Mouse (Mus musculus): ENCODE data around the gene Chuk. TPM values are rescaled to one million over a fixed set of nuclear protein-coding genes. Genes with fewer than 3 reads are reported as not detected.

Chuk gene
- 1 to 10 TPM in 1 of 2 experiments, under 1 TPM in 1; 0.41 to 7.2 TPM for polyA plus RNA-seq (2012; fragmentation: generic; extraction: Trizol)

DNA sequence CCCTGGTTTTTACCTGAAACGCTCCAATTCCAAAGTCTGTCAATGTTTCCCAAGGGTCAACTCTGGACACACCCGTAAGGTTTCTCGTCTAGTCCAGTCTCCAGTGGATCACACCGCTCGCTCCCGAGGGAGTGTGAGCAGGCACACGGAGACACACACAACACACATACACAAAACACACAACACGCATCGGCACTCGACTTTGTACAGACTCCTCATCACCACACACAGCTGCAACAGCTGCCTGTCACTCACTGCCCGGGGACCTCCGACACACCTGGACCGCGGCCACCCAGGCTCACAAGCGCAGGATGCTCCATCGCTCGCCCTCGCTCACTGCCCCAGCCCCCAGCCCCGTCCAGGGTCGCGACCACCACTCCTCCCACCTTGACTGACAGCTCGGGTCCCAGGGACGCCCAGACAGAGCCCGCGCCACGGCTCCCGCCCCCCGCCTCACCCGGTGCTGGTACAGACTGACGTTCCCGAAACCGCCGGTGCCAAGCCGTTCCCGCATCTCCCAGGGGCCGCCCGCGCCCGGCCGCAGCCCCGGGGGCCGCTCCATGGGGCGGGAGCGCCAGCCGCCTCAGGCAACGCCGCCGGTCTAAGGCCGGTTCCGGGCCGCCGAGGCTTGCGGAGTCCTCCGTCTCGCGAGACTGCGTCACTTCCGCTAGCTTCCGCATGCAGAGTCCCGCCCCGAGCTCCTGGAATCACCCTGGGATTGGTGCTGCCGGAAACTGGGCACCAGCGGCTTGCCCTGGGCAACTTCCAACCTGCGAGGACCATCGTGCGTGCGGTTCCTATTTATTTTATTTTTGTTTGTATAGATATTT lies at the start of gene Chuk:
TSS of gene Chuk (minus strand) at position 650 of the 830 bp plus-strand sequence.

DNA sequence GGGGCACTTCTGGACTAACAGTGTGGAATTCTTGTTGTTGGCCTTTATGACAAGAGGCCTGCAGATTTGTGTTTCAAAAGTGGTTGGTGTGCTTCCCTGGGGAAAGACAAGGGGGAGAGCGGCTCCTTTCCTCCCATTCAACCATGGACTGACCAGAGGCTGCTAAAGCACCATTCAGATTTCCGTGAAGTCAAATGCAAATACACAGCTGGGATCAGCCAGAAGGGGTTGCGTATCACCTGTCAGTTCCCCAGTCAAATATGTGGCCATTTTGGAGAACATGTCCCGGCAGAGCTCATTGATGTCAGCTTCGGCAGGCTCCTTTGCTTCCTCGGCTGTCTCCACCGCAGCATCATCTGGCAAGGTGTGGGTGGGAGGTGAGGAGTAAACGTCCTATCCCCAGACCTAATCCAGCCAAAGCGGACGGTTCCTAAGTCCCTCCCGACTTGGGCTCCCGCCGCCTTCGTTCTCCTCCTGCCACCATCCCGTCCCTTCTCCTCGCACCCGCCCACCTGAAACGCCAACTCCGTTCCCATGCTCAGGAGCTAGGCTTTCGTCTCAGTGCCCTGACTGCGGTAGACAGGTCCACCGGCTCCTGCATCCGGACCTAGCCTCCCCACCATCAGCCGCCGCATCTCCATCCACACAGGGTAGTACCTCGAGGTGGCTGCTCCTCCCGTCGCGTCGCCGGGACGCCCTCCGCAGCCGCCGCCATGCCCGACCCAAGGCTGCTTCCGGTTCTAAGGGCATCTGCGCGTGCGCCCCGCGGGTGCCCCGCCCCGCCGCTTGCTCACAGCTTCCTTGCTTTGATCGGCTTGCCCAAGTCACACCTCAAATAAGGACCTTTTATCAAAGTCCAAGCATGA lies 38.7 kb upstream of the Chuk start, which contains the start of gene Bloc1s2:
TSS of gene Bloc1s2 (minus strand) at position 745 of the 866 bp plus-strand sequence.

DNA sequence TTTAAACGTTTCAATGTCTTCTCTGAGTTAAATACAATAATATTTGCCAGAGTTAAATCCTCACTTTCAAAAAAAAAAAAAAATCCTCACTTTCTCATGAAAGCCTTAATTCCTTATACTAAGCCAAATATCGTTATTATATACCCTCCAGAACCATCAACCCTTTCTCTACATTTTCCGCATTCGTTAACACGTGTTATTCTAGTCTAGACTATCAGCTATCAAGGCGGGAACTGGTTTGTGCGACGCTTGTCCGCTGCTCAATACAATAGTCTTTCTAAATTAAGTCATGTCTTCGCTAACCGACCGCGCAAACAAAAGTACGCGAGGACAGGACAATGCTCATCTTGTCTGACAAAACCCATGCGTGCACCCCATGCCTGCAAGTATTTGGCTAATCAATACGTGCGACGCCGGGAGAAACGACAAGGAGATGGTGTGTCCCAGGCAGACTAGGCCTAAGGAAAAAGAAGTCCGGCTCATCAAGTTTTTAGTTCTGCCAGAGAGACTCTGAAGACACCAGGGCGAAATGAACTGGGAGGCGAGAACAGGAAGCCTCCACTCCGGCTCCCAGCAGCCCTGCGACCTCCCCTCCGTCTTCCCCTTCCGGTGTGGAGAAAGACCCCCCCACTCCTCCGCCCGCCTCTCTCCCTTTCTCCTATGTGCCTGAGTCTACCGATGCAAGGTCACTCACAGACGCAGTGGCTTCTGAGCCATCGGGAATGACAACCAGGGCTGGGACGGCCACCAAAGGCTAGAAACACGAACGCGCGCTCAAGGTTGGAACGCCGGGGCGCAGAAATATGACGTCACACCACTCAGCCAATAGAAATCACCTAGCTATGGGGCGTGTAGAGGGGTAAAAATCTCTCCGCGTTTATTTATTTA lies 28.0 kb upstream of the Chuk start, which contains the start of gene Cwf19l1:
TSS of gene Cwf19l1 (minus strand) at position 805 of the 888 bp plus-strand sequence.

DNA sequence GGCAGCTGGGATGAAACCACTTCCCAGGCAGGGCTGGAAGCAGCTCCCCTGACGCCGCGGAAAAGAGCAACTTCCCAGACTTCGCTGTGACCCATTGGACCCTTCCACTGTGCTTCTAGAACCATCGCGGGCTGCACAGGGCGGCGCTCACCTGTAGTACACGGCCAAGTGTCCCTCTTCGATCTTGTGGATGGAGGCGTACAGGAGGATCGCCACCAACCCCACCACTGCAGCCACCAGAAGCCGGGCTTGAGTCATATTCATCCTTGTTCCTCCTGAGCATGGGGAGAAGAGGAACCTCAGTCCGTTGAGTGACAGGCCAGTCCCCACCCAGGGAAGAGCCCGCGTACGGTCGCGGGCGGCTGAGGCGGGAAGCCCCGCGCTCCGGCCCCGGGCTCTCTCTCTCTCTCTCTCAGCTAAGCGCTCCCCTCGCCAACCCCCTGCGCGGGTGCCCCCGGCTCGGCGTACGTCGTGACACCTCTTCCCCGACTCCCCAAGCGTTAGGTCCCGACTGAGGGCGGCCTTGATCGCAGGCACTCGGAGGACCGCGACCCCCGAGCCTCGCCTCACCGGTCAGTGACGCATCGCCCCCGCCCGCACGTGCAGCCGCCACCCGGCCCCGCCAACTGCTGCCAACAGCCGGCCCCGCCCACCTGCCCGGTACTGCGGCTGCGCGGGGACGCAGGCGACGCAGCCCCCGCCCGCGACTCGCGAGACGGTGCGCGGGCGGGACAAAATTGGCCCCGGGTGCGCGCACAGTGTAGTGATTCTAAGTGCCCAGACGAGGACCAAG lies 38.0 kb downstream of the Chuk start, which contains the start of gene Erlin1:
TSS of gene Erlin1 (minus strand) at position 665 of the 793 bp plus-strand sequence.

DNA sequence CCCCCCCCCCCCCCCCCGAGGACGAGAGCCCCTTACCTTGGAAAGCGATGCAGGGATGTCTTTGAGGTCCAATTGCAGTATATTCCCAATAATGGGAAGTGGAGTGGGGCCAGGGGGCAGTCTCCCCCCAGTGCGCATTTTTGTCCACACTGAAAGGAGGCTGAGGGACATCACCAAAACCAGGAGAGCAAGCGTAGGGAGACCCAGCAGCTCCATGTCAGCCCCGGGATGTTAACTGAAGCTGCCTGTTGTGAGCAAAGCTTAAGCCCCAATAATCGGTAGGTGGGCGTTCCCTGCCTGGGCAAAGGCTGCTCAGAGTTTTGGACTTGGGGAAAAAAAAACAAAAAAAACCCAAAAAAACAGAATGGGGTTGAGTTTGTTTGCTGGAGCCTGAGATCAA lies 78.3 kb downstream of the Chuk start, which contains the start of gene Cyp2c23:
TSS of gene Cyp2c23 (minus strand) at position 237 of the 400 bp plus-strand sequence.

Other genes with a start within 250 kb of the Chuk start
- gene Dnmbp, start 167.3 kb downstream of the Chuk start, polyA plus RNA-seq (2012; fragmentation: generic; extraction: Trizol) = 10 to 100 TPM in 1 of 2 experiments, 1 to 10 TPM in 1; 4.0 to 19.8 TPM
- gene Cpn1, start 120.9 kb downstream of the Chuk start, polyA plus RNA-seq (2012; fragmentation: generic; extraction: Trizol) = not detected
- gene Cyp2c23, start 78.3 kb downstream of the Chuk start, polyA plus RNA-seq (2012; fragmentation: generic; extraction: Trizol) = under 1 TPM in 1 of 2 experiments, not detected in 1; 0.07 TPM
- gene Erlin1, start 37.7 kb downstream of the Chuk start, polyA plus RNA-seq (2012; fragmentation: generic; extraction: Trizol) = 1 to 10 TPM; 1.2 to 6.2 TPM
- 10 to 100 TPM; 11.8 to 15.1 TPM for gene Cwf19l1, start 28.4 kb upstream of the Chuk start, polyA plus RNA-seq (2012; fragmentation: generic; extraction: Trizol)
- gene Bloc1s2, start 39.0 kb upstream of the Chuk start, polyA plus RNA-seq (2012; fragmentation: generic; extraction: Trizol) = 10 to 100 TPM; 25.3 to 56.9 TPM
- under 1 TPM in 1 of 2 experiments, not detected in 1; 0.01 TPM for gene Pkd2l1, start 85.0 kb upstream of the Chuk start, polyA plus RNA-seq (2012; fragmentation: generic; extraction: Trizol)
- under 1 TPM in 1 of 2 experiments, not detected in 1; 0.08 TPM for gene Scd3, start 95.8 kb upstream of the Chuk start, polyA plus RNA-seq (2012; fragmentation: generic; extraction: Trizol)
- 100 to 1,000 TPM in 1 of 2 experiments, 10 to 100 TPM in 1; 23.2 to 157 TPM for gene Scd2, start 186.2 kb upstream of the Chuk start, polyA plus RNA-seq (2012; fragmentation: generic; extraction: Trizol)
- gene Scd4, start 225.6 kb upstream of the Chuk start, polyA plus RNA-seq (2012; fragmentation: generic; extraction: Trizol) = under 1 TPM; 0.05 to 0.30 TPM

All from C3H10T1/2 (cell line).